Mouse (Mus musculus) kidney, postnatal 0 days (tissue): ENCODE data around the gene Kndc1. TPM values are rescaled to one million over a fixed set of nuclear protein-coding genes. Genes with fewer than 3 reads are reported as not detected.

Experiments used
- ATAC-seq: fragments of 200-750 bp; cut with Nextera tagmentation; replicated peaks from 2 replicates; pipeline ENCODE4 v1.8.0; 2017; ENCODE audit warnings: low read depth, moderate number of reproducible peaks, moderate TSS enrichment, moderate library complexity; ENCODE audit not compliant: low FRiP score
- DNase-seq: peaks from one replicate; pipeline ENCODE4 v3.0.0-alpha.2; 2016; ENCODE audit warnings: low spot score
- H3K27ac ChIP-seq: fragments of 300-500 bp; sonication (generic); 2 replicates; pipeline ENCODE4 v1.5.1; 2014; ENCODE audit warnings: mild to moderate bottlenecking
- H3K27me3 ChIP-seq: fragments of 300-500 bp; sonication (generic); 2 replicates; pipeline ENCODE4 v1.6.1; 2014; ENCODE audit warnings: low read length, mixed read lengths; ENCODE audit not compliant: insufficient read depth
- H3K36me3 ChIP-seq: fragments of 300-500 bp; sonication (generic); 2 replicates; pipeline ENCODE4 v1.6.1; 2014; ENCODE audit warnings: low read length, mixed read lengths; ENCODE audit not compliant: insufficient read depth
- H3K4me1 ChIP-seq: fragments of 300-500 bp; sonication (generic); replicated peaks from 2 replicates; pipeline ENCODE4 v1.6.1; 2014; ENCODE audit warnings: antibody characterized with exemption, low read length, mixed read lengths; ENCODE audit not compliant: insufficient read depth
- H3K4me2 ChIP-seq: fragments of 300-500 bp; sonication (generic); 2 replicates; pipeline ENCODE4 v1.6.1; 2014; ENCODE audit warnings: mild to moderate bottlenecking, low read length, moderate library complexity, mixed read lengths
- H3K4me3 ChIP-seq: fragments of 300-500 bp; sonication (generic); replicated peaks from 2 replicates; pipeline ENCODE4 v1.5.1; 2014; ENCODE audit warnings: low read depth, low read length
- H3K9ac ChIP-seq: fragments of 300-500 bp; sonication (generic); 2 replicates; pipeline ENCODE4 v1.6.1; 2014; ENCODE audit warnings: low read depth, low read length
- H3K9me3 ChIP-seq: fragments of 300-500 bp; sonication (generic); replicated peaks from 2 replicates; pipeline ENCODE4 v1.6.1; 2016; ENCODE audit warnings: low read length, inconsistent platforms, mixed read lengths
- CTCF ChIP-seq: IDR thresholded peaks from 2 replicates; pipeline ENCODE4 v1.5.1; 2016; ENCODE audit warnings: antibody characterized with exemption, low read depth, mild to moderate bottlenecking, moderate library complexity
- WGBS: fragments of 180-500 bp; shearing (Covaris S2); extraction: QIAGEN DNeasy Blood & Tissue Kit; methylation state at CpG from one replicate; pipeline ENCODE4 v1.1.7; 2014; 5-methylcytosine and 5-hydroxymethylcytosine counted together
- polyA plus RNA-seq: library from polyadenylated mRNA; unstranded; fragments of >200 nt; fragmentation: Nextera tagmentation; extraction: Ambion mirVana; gene quantifications from 2 replicates; pipeline ENCODE4 v1.2.1, GENCODE M21; 2015

Kndc1 gene
- polyA plus RNA-seq, 1 experiment from 2014 or later: 0.09 TPM

GRCm38 (mm10) chr7:139972923-139973331 is 78.4 kb downstream of the Kndc1 start:
- Histone ChIP-seq H3K4me3 (no peak overlapping the region), H3K36me3 (no peaks in the 10 kb centered on the region), H3K27me3 (no peaks in the 10 kb centered on the region), H3K27ac (no peak overlapping the region), H3K9ac (no peak overlapping the region), H3K9me3 (no peaks in the 10 kb centered on the region), H3K4me2 (no peak overlapping the region), H3K4me1 (no peaks in the 10 kb centered on the region)
- no peak for TF ChIP-seq CTCF
- ATAC-seq (no peak), DNase-seq (no peak)

- Histone ChIP-seq H3K36me3 (no peaks in the 10 kb centered on the region), H3K27ac (no peak overlapping the region), H3K9ac (no peak overlapping the region), H3K4me2 (no peak overlapping the region), H3K9me3 (no peaks in the 10 kb centered on the region), H3K27me3 (no peaks in the 10 kb centered on the region), H3K4me3 (no peak overlapping the region), H3K4me1 (no peaks in the 10 kb centered on the region)
- ATAC-seq (no peak), DNase-seq (no peak)
- WGBS: 85% methylated on average over 10 of the region's 10 CpGs
- TF ChIP-seq CTCF: no peak
Measured at GRCm38 (mm10) chr7:139974307-139974706, 79.8 kb downstream of the Kndc1 start.

GRCm38 (mm10) chr7:139975471-139975870 is 81.0 kb downstream of the Kndc1 start:
- 57% methylated on average over 5 of the region's 5 CpGs for WGBS
- no peaks in the 10 kb centered on the region for H3K9me3 ChIP-seq
- ATAC-seq (no peak), DNase-seq (peak; percentile 36)
- no peak overlapping the region for H3K9ac ChIP-seq
- no peak overlapping the region for H3K4me3 ChIP-seq
- no peak overlapping the region for H3K4me2 ChIP-seq
- H3K27me3 ChIP-seq: no peaks in the 10 kb centered on the region
- no peaks in the 10 kb centered on the region for H3K36me3 ChIP-seq
- no peaks in the 10 kb centered on the region for H3K4me1 ChIP-seq
- H3K27ac ChIP-seq: no peak overlapping the region
- peak; percentile 18; the same call in 1 of the 2 replicates for TF ChIP-seq CTCF

GRCm38 (mm10) chr7:139978278-139978892 is 83.9 kb downstream of the Kndc1 start, which contains the start of gene 6430531B16Rik:
6430531B16Rik (minus strand) TSS chr7:139978755.
- 4% methylated on average over 32 of the region's 32 CpGs for WGBS
- peak; percentile 88 for DNase-seq
- peak within 1 kb of the TSS; percentile 42 for H3K4me3 ChIP-seq
- no peaks in the 10 kb centered on the region for H3K4me1 ChIP-seq
- H3K9me3 ChIP-seq: no peaks in the 10 kb centered on the region
- ATAC-seq: peak; percentile 91
- H3K9ac ChIP-seq: peak within 1 kb of the TSS; percentile 32
- peak within 1 kb of the TSS; percentile 69 for H3K4me2 ChIP-seq
- no peak within 1 kb of the TSS for H3K27ac ChIP-seq
- no peaks in the 10 kb centered on the region for H3K36me3 ChIP-seq
- H3K27me3 ChIP-seq: no peaks in the 10 kb centered on the region
- no peak for TF ChIP-seq CTCF

GRCm38 (mm10) chr7:139979011-139979719 is 84.7 kb downstream of the Kndc1 start:
- peak; percentile 41; the same call in 1 of the 2 replicates for ATAC-seq
- no peaks in the 10 kb centered on the region for H3K27me3 ChIP-seq
- 39% methylated on average over 13 of the region's 13 CpGs for WGBS
- peak overlapping the region; percentile 42 for H3K4me3 ChIP-seq
- no peaks in the 10 kb centered on the region for H3K36me3 ChIP-seq
- H3K4me2 ChIP-seq: peak overlapping the region; percentile 69
- peak overlapping the region; percentile 32; the same call in 1 of the 2 replicates for H3K9ac ChIP-seq
- H3K27ac ChIP-seq: no peak overlapping the region
- H3K9me3 ChIP-seq: no peaks in the 10 kb centered on the region
- no peak for DNase-seq
- no peaks in the 10 kb centered on the region for H3K4me1 ChIP-seq
- TF ChIP-seq CTCF: no peak

GRCm38 (mm10) chr7:139980778-139981177 is 86.3 kb downstream of the Kndc1 start:
- no peaks in the 10 kb centered on the region for H3K9me3 ChIP-seq
- H3K36me3 ChIP-seq: no peaks in the 10 kb centered on the region
- no peak overlapping the region for H3K4me2 ChIP-seq
- H3K27me3 ChIP-seq: no peaks in the 10 kb centered on the region
- H3K4me3 ChIP-seq: no peak overlapping the region
- no peak for TF ChIP-seq CTCF
- H3K27ac ChIP-seq: no peak overlapping the region
- ATAC-seq (no peak), DNase-seq (no peak)
- 56% methylated on average over 3 of the region's 3 CpGs for WGBS
- no peaks in the 10 kb centered on the region for H3K4me1 ChIP-seq
- H3K9ac ChIP-seq: no peak overlapping the region
